Mouse (Mus musculus) olfactory bulb, adult 2 months (tissue): ENCODE results near the gene Zfp664. TPM values are rescaled to one million over a fixed set of nuclear protein-coding genes. Genes with fewer than 3 reads are reported as not detected.

Source experiments
- H3K27ac ChIP-seq: fragments of 200-500 bp; 2 replicates; pipeline ENCODE4 v1.5.1; 2012; ENCODE audit warnings: low read depth, low read length; ENCODE audit not compliant: insufficient read depth
- H3K4me1 ChIP-seq: fragments of 200-500 bp; 2 replicates; pipeline ENCODE4 v1.6.1; 2012; ENCODE audit warnings: low read length; ENCODE audit not compliant: control insufficient read depth, insufficient read depth
- H3K4me3 ChIP-seq: fragments of 200-500 bp; 2 replicates; pipeline ENCODE4 v1.5.1; 2012; ENCODE audit warnings: mild to moderate bottlenecking, low read depth, low read length, moderate library complexity; ENCODE audit not compliant: insufficient read depth
- CTCF ChIP-seq: fragments of 200-500 bp; IDR thresholded peaks from 2 replicates; pipeline ENCODE4 v1.5.1; 2012; ENCODE audit warnings: low read depth, mild to moderate bottlenecking, low read length, moderate library complexity; ENCODE audit not compliant: insufficient read depth
- POLR2A ChIP-seq: fragments of 200-500 bp; IDR thresholded peaks from 2 replicates; pipeline ENCODE4 v1.6.1; 2012; ENCODE audit warnings: mild to moderate bottlenecking, low read depth, low read length, moderate library complexity; ENCODE audit not compliant: insufficient read depth
- WGBS: fragments of 180-500 bp; shearing (Covaris S2); methylation state at CpG from one replicate; pipeline ENCODE4 v1.1.7; 2018; 5-methylcytosine and 5-hydroxymethylcytosine counted together
- polyA plus RNA-seq: library from polyadenylated mRNA; stranded (reverse); fragments of >200 nt; gene quantifications from 2 replicates; pipeline ENCODE4 v1.2.4, GENCODE M21; 2012; ENCODE audit warnings: low replicate concordance; ENCODE audit not compliant: missing spikeins, insufficient read depth, insufficient read length

Gene Zfp664
- polyA plus RNA-seq, 1 experiment: 74.3 TPM

GRCm38 (mm10) chr5:124888661-124889060, 26.2 kb downstream of the Zfp664 start:
- WGBS: 96% methylated on average over 8 of the region's 8 CpGs
- no peak overlapping the region for H3K4me3 ChIP-seq
- no peak overlapping the region for H3K27ac ChIP-seq
- TF ChIP-seq CTCF (no peak), POLR2A (no peak)
- peaks cover 11% of the 10 kb centered on the region; the same call in 1 of the 2 replicates for H3K4me1 ChIP-seq

GRCm38 (mm10) chr5:124891921-124892370, 29.5 kb downstream of the Zfp664 start:
- no peak overlapping the region for H3K4me3 ChIP-seq
- WGBS: 78% methylated on average over 3 of the region's 3 CpGs
- TF ChIP-seq CTCF: no peak
- TF ChIP-seq POLR2A: no peak
- peaks cover 12% of the 10 kb centered on the region for H3K4me1 ChIP-seq
- H3K27ac ChIP-seq: no peak overlapping the region

- H3K4me3 ChIP-seq: no peak overlapping the region
- TF ChIP-seq CTCF (no peak), POLR2A (no peak)
- peaks cover 28% of the 10 kb centered on the region for H3K4me1 ChIP-seq
- no peak overlapping the region for H3K27ac ChIP-seq
- WGBS: 52% methylated on average over 8 of the region's 8 CpGs
Measured at GRCm38 (mm10) chr5:124896135-124896534, 33.6 kb downstream of the Zfp664 start.

GRCm38 (mm10) chr5:124899945-124900631, 37.6 kb downstream of the Zfp664 start:
- WGBS: 10% methylated on average over 20 of the region's 20 CpGs
- H3K4me1 ChIP-seq: peaks cover 30% of the 10 kb centered on the region
- no peak for TF ChIP-seq POLR2A
- peak; percentile 98 for TF ChIP-seq CTCF
- H3K27ac ChIP-seq: peak overlapping the region; percentile 83
- H3K4me3 ChIP-seq: peak overlapping the region; percentile 21

- no peak overlapping the region for H3K27ac ChIP-seq
- 61% methylated on average over 19 of the region's 19 CpGs for WGBS
- TF ChIP-seq POLR2A: no peak
Measured at GRCm38 (mm10) chr5:124900738-124901490, 38.4 kb downstream of the Zfp664 start.

GRCm38 (mm10) chr5:124901675-124902074, 39.2 kb downstream of the Zfp664 start:
- no peak for TF ChIP-seq CTCF
- H3K27ac ChIP-seq: peak overlapping the region; percentile 29; the same call in 1 of the 2 replicates
- H3K4me3 ChIP-seq: no peak overlapping the region
- peaks cover 35% of the 10 kb centered on the region for H3K4me1 ChIP-seq
- WGBS: 33% methylated on average over 6 of the region's 6 CpGs

More at GRCm38 (mm10) chr5:124900738-124901490, 38.4 kb downstream of the Zfp664 start:
- no peak overlapping the region for H3K4me3 ChIP-seq
- H3K4me1 ChIP-seq: peaks cover 30% of the 10 kb centered on the region

GRCm38 (mm10) chr5:124902195-124902594, 39.7 kb downstream of the Zfp664 start:
- Histone ChIP-seq H3K4me1 (peaks cover 34% of the 10 kb centered on the region), H3K4me3 (no peak overlapping the region), H3K27ac (peak overlapping the region; percentile 29; the same call in 1 of the 2 replicates)
- TF ChIP-seq POLR2A (no peak), CTCF (no peak)
- WGBS: 41% methylated on average over 10 of the region's 10 CpGs

- Histone ChIP-seq H3K27ac (no peak overlapping the region), H3K4me3 (no peak overlapping the region), H3K4me1 (peaks cover 31% of the 10 kb centered on the region)
- WGBS: 94% methylated on average over 4 of the region's 4 CpGs
- TF ChIP-seq POLR2A (no peak), CTCF (no peak)
Measured at GRCm38 (mm10) chr5:124903852-124904251, 41.4 kb downstream of the Zfp664 start.

GRCm38 (mm10) chr5:124906890-124907289, 44.4 kb downstream of the Zfp664 start:
- no peak overlapping the region for H3K4me3 ChIP-seq
- TF ChIP-seq CTCF: no peak
- no peak for TF ChIP-seq POLR2A
- no peak overlapping the region for H3K27ac ChIP-seq
- H3K4me1 ChIP-seq: peaks cover 15% of the 10 kb centered on the region
- whole genome bisulfite sequencing: 60% methylated on average over 13 of the region's 13 CpGs
